Mouse (Mus musculus): ENCODE measurements at regions not wholly inside any gene's neighbourhood (a gene's known extent, or its start where the extent isn't known, plus 50 kb on each side); places are given as distances from the start of the nearest gene placed in this dataset.

- Histone ChIP-seq H3K9me3 (ENCODE audit: low read length) (no peaks in the 10 kb centered on the region), H3K4me1 (ENCODE audit: insufficient read depth, low read length) (no peaks in the 10 kb centered on the region), H3K27ac (no peak overlapping the region), H3K36me3 (ENCODE audit: insufficient read depth, low read length) (no peaks in the 10 kb centered on the region), H3K4me3 (ENCODE audit: low read length) (no peak overlapping the region), H3K27me3 (ENCODE audit: insufficient read depth, low read length) (no peaks in the 10 kb centered on the region), H3K4me2 (ENCODE audit: low read depth, low read length) (no peak overlapping the region), H3K9ac (replicated peaks; ENCODE audit: low read length) (no peak overlapping the region)
- peak; percentile 3 for DNase-seq (ENCODE audit: low spot score)
- ATAC-seq, result no peak
- TF ChIP-seq CTCF (IDR thresholded peaks at IDR 0.05; ENCODE audit: low read depth), result no peak
Observed at GRCm38 (mm10) chr4:74902331-74902730, 375.8 kb downstream of the Dmac1 start.

All from hindbrain, postnatal 0 days (tissue).